Comparison of ENCODE assay signal across 22 mouse cellular contexts in the genomic region with DNA sequence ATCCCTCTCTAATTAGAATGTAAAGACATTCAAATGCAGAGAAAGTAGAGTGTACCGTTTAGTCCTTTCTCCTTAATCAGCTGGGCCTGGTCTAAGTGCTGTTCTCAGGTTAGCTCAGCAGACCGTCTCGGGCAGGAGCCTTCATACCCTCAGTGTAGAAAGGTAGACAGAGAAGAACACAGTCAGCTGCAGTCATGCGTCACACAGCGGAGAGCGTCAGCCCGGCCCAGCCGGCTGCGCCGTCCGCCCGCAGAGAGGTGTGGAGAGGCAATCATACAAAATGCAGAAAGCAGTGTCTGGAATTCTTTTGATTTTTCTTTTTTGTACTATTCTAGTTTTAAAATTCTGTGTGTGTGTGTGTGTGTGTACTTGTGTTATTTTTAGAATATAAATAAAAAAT. TPM values are rescaled to one million over a fixed set of nuclear protein-coding genes. Genes with fewer than 3 reads are reported as not detected.
DNase-seq lines count a peak whose midpoint lies in the region; ATAC-seq lines count a peak whose summit lies in the region.
"Had no signal": no experiment of that assay in that cellular context is flagged by ENCODE, and none has a peak within 500 bp of the region (broad histone marks: within the 10 kb centered on the region; RNA-seq: fewer than 3 reads in every experiment).

No protein-coding gene starts in this region.

- no peak for DNase-seq in hindbrain, embryonic 10.5 days (ENCODE audit: low spot score)
- no peak for DNase-seq in liver
- peak; percentile 48 for DNase-seq in right cerebral cortex, postnatal 25 days
- DNase-seq in right cerebral cortex, postnatal 14 days, result no peak
- peak; percentile 38 for DNase-seq in splenic B cell, adult 2 months (ENCODE audit: low read depth, low spot score)
- no peak for DNase-seq in heart, postnatal 10 days
- DNase-seq: cerebellum, adult 8-10 months; kidney, adult 8-10 months; kidney, postnatal 14 days; layer of hippocampus, postnatal 36 days; right cerebral cortex, adult 18-20 months; thymus, postnatal 14 days had no signal

- H3K27ac ChIP-seq in hindbrain, embryonic 13.5 days, result 0 out of 2 replicates have a peak overlapping the region, but pooled peaks have one; percentile 10
- no peak overlapping the region for H3K27ac ChIP-seq in hindbrain, embryonic 10.5 days
- H3K27ac ChIP-seq in liver, embryonic 12.5 days, result 0 out of 2 replicates have a peak overlapping the region, but pooled peaks have one; percentile 22
- H3K27ac ChIP-seq: forebrain, embryonic 15.5 days; heart, embryonic 15.5 days; intestine, embryonic 15.5 days; limb, embryonic 13.5 days; liver, embryonic 14.5 days; neural tube, embryonic 12.5 days had no signal

- no peak overlapping the region for H3K4me3 ChIP-seq in hindbrain, embryonic 13.5 days
- H3K4me3 ChIP-seq in hindbrain, embryonic 10.5 days, result no peak overlapping the region
- no peak overlapping the region for H3K4me3 ChIP-seq in liver, embryonic 12.5 days
- H3K4me3 ChIP-seq: forebrain, embryonic 15.5 days; heart, embryonic 15.5 days; intestine, embryonic 15.5 days; limb, embryonic 13.5 days; neural tube, embryonic 12.5 days had no signal

- H3K27me3 ChIP-seq in hindbrain, embryonic 13.5 days, result no peaks in the 10 kb centered on the region
- H3K27me3 ChIP-seq in hindbrain, embryonic 10.5 days (ENCODE audit: insufficient read depth, poor library complexity, severe bottlenecking), result 0 out of 2 replicates have a peak, but pooled peaks cover under 1% of the 10 kb centered on the region
- no peaks in the 10 kb centered on the region for H3K27me3 ChIP-seq in liver, embryonic 12.5 days (replicated peaks)
- no peaks in the 10 kb centered on the region for H3K27me3 ChIP-seq in splenic B cell, adult 2 months (ENCODE audit: control insufficient read depth, insufficient read depth, low read length, poor library complexity, severe bottlenecking)
- H3K27me3 ChIP-seq: forebrain, embryonic 15.5 days; heart, embryonic 15.5 days; intestine, embryonic 15.5 days; limb, embryonic 13.5 days; neural tube, embryonic 12.5 days had no signal

- intact Hi-C loops in heart, postnatal 10 days (cut with DNase I), result no loop called here

- no peak for ATAC-seq in hindbrain, embryonic 13.5 days (ENCODE audit: low FRiP score)
- ATAC-seq in liver, embryonic 12.5 days, result no peak
- ATAC-seq: intestine, embryonic 15.5 days had no signal

- H3K36me3 ChIP-seq in hindbrain, embryonic 13.5 days, result no peaks in the 10 kb centered on the region
- no peaks in the 10 kb centered on the region for H3K36me3 ChIP-seq in hindbrain, embryonic 10.5 days
- peaks cover 16% of the 10 kb centered on the region for H3K36me3 ChIP-seq in liver, embryonic 12.5 days
- peaks cover 11% of the 10 kb centered on the region for H3K36me3 ChIP-seq in splenic B cell, adult 2 months (ENCODE audit: control insufficient read depth, insufficient read depth, low read length, poor library complexity, severe bottlenecking)
- H3K36me3 ChIP-seq: forebrain, embryonic 15.5 days; heart, embryonic 15.5 days; intestine, embryonic 15.5 days; limb, embryonic 13.5 days; neural tube, embryonic 12.5 days had no signal

- no peaks in the 10 kb centered on the region for H3K9me3 ChIP-seq in hindbrain, embryonic 13.5 days
- no peaks in the 10 kb centered on the region for H3K9me3 ChIP-seq in hindbrain, embryonic 10.5 days
- no peaks in the 10 kb centered on the region for H3K9me3 ChIP-seq in liver, embryonic 12.5 days (replicated peaks)
- H3K9me3 ChIP-seq: forebrain, embryonic 15.5 days; heart, embryonic 15.5 days; intestine, embryonic 15.5 days; limb, embryonic 13.5 days; neural tube, embryonic 12.5 days had no signal

- WGBS in hindbrain, embryonic 13.5 days, result 48% methylated on average over 12 of the region's 12 CpGs
- WGBS in hindbrain, embryonic 10.5 days, result 58% methylated on average over 12 of the region's 12 CpGs
- 90% methylated on average over 12 of the region's 12 CpGs for WGBS in liver, embryonic 12.5 days (ENCODE audit: insufficient replicate concordance)

- H3K9ac ChIP-seq in hindbrain, embryonic 13.5 days, result no peak overlapping the region
- no peak overlapping the region for H3K9ac ChIP-seq in liver, embryonic 12.5 days
- H3K9ac ChIP-seq: forebrain, embryonic 15.5 days; heart, embryonic 15.5 days; intestine, embryonic 15.5 days; limb, embryonic 13.5 days; liver, embryonic 14.5 days; lung, embryonic 14.5 days; neural tube, embryonic 12.5 days had no signal

- peaks cover 47% of the 10 kb centered on the region for H3K4me1 ChIP-seq in hindbrain, embryonic 13.5 days (replicated peaks)
- H3K4me1 ChIP-seq in hindbrain, embryonic 10.5 days (replicated peaks), result peaks cover 53% of the 10 kb centered on the region
- H3K4me1 ChIP-seq in liver, embryonic 12.5 days, result peaks cover 63% of the 10 kb centered on the region

- no peak overlapping the region for H3K4me2 ChIP-seq in hindbrain, embryonic 13.5 days
- H3K4me2 ChIP-seq in liver, embryonic 12.5 days, result no peak overlapping the region
- H3K4me2 ChIP-seq: forebrain, embryonic 15.5 days; heart, embryonic 15.5 days; intestine, embryonic 15.5 days; limb, embryonic 13.5 days; lung, embryonic 14.5 days; neural tube, embryonic 12.5 days had no signal

RNA-seq across cellular contexts. Expression of a gene that starts 12.5 kb away (rescaled TPM):
- 2.1 TPM in 2 replicates for polyA plus RNA-seq in hindbrain, embryonic 13.5 days (2015; fragmentation: Nextera tagmentation; extraction: Ambion mirVana)
- polyA plus RNA-seq in hindbrain, embryonic 10.5 days (2016; fragmentation: Nextera tagmentation; extraction: Ambion mirVana), result 3.0 TPM in 2 replicates
- 5.7 and 6.0 TPM in 2 replicates for polyA plus RNA-seq in liver, embryonic 12.5 days (2016; fragmentation: Nextera tagmentation; extraction: Ambion mirVana)
- total RNA-seq in heart, postnatal 10 days (2021), result 10 to 100 TPM; 13.9 to 16.7 TPM

RNA-seq across cellular contexts. Expression of a gene that starts 13.7 kb away (rescaled TPM):
- polyA plus RNA-seq in hindbrain, embryonic 13.5 days (2015; fragmentation: Nextera tagmentation; extraction: Ambion mirVana), result not detected in 2 replicates
- 0.45 TPM in 1 of 2 replicates, not detected in the other for polyA plus RNA-seq in hindbrain, embryonic 10.5 days (2016; fragmentation: Nextera tagmentation; extraction: Ambion mirVana)
- polyA plus RNA-seq in liver, embryonic 12.5 days (2016; fragmentation: Nextera tagmentation; extraction: Ambion mirVana), result 0.28 and 0.56 TPM in 2 replicates
- under 1 TPM in 1 of 2 experiments, not detected in 1; 0.69 TPM for total RNA-seq in heart, postnatal 10 days (2021)
- polyA plus RNA-seq: small intestine, adult 2 months had no signal

Comparison
In these comparisons a context has a peak if more than half of its experiments do, and no peak if none do; other contexts are left out.
1. DNase-seq: peak in right cerebral cortex, postnatal 25 days (single experiment) and splenic B cell, adult 2 months (single experiment); none in hindbrain, embryonic 10.5 days (single experiment), liver (single experiment), right cerebral cortex, postnatal 14 days (single experiment) and heart, postnatal 10 days (0 of 2).